Mouse (Mus musculus) v-Abl transformed pro-B cells (cell line): ENCODE results near the gene Kdelr2.

Source experiments
- in situ Hi-C, 2 experiments: fragments of 400-800 bp; cut with MboI; formaldehyde crosslinking; loops; one replicate each; pipeline ENCODE4 v1.15.1; 2025; ENCODE audit not compliant: unreplicated experiment in 2 of 2

Gene Kdelr2

DNA sequence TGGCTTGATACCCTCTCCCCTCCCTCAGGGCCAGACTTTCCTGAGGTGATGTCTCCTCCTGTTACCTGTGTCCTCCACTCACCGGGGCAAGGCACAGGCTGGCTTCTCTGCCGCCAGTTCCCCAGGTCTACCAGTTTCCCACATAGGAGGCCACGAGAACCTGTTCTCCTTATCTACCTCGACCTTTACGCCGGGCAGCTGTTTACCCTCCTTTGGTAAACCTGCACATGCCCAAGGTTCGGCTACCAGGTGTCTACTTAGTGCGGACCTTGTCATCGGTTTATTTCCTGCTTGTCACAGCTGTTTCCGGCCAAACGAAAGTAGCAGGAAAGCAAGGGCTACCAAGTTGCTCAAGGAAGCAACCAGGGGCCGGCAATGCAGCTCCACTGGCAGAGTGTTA lies 3.1 kb upstream of the Kdelr2 start:
- in situ Hi-C loops, result loop anchor here in 1 of 2 experiments (10.0 kb wide), 1 partner anchor 226 kb away; no protein-coding TSS in a partner anchor

DNA sequence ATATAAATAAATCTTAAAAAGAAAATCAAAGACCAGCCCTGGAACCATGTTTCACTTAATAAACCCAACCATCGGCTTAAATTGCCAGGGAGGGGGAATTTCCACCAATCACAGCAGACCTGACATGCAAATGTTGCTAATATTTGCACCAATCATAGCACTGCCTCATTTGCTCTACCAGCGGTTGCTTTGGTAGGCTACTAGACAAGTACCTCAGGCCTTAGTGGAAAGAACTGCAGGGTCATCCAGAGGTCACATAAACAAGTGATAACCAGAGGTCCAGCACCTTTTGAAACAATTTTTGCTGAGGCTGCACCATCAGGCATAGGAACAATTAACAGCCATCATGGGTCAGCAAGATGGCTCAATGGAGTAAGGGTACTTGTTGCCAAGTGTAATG lies 2.1 kb upstream of the Kdelr2 start:
- in situ Hi-C loops, result loop anchor here in 1 of 2 experiments (10.0 kb wide), 1 partner anchor 227 kb away; no protein-coding TSS in a partner anchor

- in situ Hi-C loops, result loop anchor here in 1 of 2 experiments (10.0 kb wide), 1 partner anchor 230 kb away; no protein-coding TSS in a partner anchor
Observed at GRCm38 (mm10) chr5:143404148-143404930, 701 bp downstream of the Kdelr2 start.

DNA sequence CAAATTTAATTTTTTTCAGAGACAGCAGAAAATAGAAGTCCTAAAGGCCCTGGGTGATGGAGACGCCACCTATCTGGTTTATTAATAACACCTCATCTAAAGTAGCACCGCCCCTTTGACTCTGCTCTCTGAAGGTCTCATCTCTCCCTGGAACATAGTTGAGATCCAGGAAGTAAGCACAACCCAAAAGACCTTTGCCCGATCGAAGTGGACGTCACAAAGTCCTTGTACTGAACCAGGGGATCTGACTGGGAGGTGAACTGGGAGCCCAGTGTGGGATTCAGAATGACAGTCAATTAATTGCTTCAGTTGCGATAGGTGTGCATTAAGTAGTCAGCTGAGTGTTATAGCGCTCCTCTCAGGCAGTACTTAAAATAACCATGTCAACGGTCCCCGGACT lies 1.6 kb downstream of the Kdelr2 start:
- in situ Hi-C loops, result loop anchor here in 1 of 2 experiments (5.0 to 10.0 kb wide), 2 partner anchors 88 to 230 kb away; partner anchors contain the start of gene E130309D02Rik

- in situ Hi-C loops, result loop anchor here in 1 of 2 experiments (5.0 to 10.0 kb wide), 2 partner anchors 89 to 232 kb away; partner anchors contain the start of gene E130309D02Rik
Observed at GRCm38 (mm10) chr5:143406548-143406947, 2.9 kb downstream of the Kdelr2 start.

- in situ Hi-C loops, result loop anchor here in 1 of 2 experiments (5.0 to 10.0 kb wide), 2 partner anchors 92 to 234 kb away; partner anchors contain the start of gene E130309D02Rik
Observed at GRCm38 (mm10) chr5:143409239-143409638, 5.6 kb downstream of the Kdelr2 start.

- in situ Hi-C loops, result no loop called here
Observed at GRCm38 (mm10) chr5:143410841-143411395, 7.3 kb downstream of the Kdelr2 start.

GRCm38 (mm10) chr5:143421484-143421883 lies 17.8 kb downstream of the Kdelr2 start:
- in situ Hi-C loops, result loop anchor here (5.0 kb wide), 1 partner anchor 89 kb away; no protein-coding TSS in a partner anchor

GRCm38 (mm10) chr5:143422990-143423389 lies 19.4 kb downstream of the Kdelr2 start:
- in situ Hi-C loops, result loop anchor here (5.0 kb wide), 1 partner anchor 91 kb away; no protein-coding TSS in a partner anchor

- in situ Hi-C loops, result loop anchor here (5.0 kb wide), 1 partner anchor 92 kb away; no protein-coding TSS in a partner anchor
Observed at GRCm38 (mm10) chr5:143423899-143424519, 20.4 kb downstream of the Kdelr2 start.

DNA sequence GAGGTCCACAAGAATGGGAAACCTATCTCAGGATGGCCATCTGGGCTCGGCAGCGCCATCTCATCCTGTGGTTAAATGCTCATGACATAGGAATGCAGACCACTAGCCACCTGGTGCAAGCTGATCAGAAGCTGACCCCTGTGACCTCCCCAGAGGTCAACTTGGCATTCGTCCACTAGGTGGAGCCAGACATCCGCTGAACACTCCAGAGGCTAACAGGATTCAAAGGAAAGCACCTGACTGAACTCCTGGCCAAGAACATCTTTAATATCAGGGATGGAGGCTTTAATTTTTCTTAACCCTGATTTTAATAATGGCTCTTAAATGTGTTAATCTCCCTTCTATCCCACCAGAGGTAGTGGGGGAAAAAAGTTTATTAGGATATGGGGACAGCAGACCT lies 30.8 kb downstream of the Kdelr2 start:
- in situ Hi-C loops, result loop anchor here (5.0 to 10.0 kb wide), 4 partner anchors 278 to 1300 kb away; no protein-coding TSS in a partner anchor

DNA sequence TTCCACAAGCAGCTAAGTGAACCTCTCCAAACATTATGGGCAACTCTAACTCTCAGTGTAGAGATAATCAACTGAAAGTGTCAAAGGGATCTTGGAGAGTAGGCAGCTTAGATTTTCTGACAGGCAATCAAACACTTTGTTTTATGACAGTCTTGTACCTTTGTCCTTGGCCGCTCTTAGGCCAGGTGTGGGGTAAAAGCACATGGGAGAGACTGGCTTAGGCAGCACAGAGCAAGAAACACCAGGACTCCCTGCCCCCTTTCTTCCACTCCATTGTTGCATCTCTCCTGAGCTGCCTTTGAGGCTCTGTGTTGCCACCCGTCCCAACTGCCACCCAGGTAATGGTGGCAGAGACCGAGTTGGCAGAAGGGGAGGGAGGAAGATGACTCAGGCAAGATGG lies 37.7 kb downstream of the Kdelr2 start:
- in situ Hi-C loops, result no loop called here

DNA sequence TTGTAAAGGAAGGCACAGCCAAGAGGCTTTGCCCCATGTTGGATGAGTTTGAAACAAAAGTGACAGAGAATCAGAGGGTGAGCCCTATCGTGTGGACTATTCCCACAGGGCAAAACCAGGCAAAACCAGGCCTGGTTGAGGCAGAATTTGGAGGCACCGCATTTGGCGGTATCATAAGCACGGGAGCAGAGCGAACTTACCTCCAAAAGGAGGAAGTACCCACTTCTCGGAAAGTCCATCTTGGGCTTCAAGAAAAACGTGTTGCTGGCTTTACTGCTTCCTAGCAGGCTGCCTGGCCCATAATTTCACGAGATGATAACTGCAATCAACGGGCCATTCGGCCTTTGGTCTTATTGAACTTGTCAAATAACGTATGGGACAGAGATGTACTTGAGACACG lies 38.1 kb downstream of the Kdelr2 start:
- in situ Hi-C loops, result no loop called here

- in situ Hi-C loops, result no loop called here
Observed at GRCm38 (mm10) chr5:143463671-143464070, 60.0 kb downstream of the Kdelr2 start.

DNA sequence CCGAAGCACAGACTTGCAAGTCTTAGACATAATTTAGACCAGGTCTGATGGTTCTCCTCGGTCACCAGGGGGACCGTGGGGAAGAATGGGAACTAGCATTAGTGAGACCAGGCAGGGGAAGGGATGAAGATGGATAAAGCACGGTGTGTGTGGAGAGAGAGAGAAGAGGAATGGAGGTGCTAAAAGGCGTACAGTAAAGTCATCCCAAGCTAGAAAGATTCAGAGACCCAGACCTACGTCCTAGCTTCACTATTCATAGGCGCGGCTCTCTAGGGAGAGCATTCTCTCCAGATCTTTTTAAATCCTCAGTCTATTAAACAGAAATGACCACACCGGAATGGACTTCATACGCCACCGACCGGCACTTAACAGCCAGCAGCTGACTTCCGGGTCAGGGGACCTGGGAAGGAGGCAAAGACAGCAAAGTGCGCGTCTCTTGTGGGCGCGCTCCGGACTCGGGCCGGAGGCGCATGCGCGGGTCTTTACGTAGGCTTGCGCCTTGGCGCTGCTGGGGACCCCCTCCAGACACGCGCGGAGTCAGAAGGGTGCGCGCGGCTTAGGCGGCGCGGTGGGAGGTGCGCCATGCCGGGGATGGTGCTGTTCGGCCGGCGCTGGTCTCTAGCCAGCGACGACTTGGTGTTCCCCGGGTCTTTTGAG lies 60.6 kb downstream of the Kdelr2 start, which contains the start of gene Daglb:
Gene Daglb (plus strand): TSS at position 485 of the 657 bp plus-strand sequence.
- in situ Hi-C loops, result no loop called here

GRCm38 (mm10) chr5:143464757-143465118 lies 61.1 kb downstream of the Kdelr2 start:
- in situ Hi-C loops, result no loop called here

- in situ Hi-C loops, result no loop called here
Observed at GRCm38 (mm10) chr5:143465156-143466085, 61.8 kb downstream of the Kdelr2 start.

- in situ Hi-C loops, result no loop called here
Observed at GRCm38 (mm10) chr5:143466891-143467669, 63.4 kb downstream of the Kdelr2 start.
